Mouse (Mus musculus): ENCODE measurements at regions not wholly inside any gene's neighbourhood (a gene's known extent, or its start where the extent isn't known, plus 50 kb on each side); places are given as distances from the start of the nearest gene placed in this dataset.
"Not testable (repeated sequence)": the region's sequence is repeated elsewhere in the genome, so short reads cannot be mapped to it uniquely, and the experiment has no call there.

DNA sequence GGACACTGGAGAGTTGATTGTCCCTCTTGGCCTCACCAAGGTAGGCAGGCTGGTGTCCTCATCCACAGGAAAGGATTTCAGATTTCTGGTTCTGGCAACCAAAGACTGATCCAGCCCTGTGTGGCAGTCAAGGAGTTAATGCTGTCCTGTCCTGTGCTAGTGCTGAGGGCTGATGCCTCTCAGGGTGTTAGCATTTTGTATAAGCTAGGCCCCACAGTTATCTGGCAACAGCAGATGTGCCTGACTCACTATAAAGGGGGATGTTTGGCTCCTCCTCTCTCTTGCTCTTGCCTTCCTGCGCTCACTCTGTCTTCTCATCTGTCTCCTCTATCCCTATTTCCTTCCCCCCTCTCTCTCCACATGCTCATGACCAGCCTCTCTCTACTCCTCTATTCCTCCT, 138.8 kb downstream of the Zxdb start:
- in situ Hi-C loops (cut with MboI; ENCODE audit: low pct_unique_long_range_greater_than_20kb), result no loop called here
- POLR2A ChIA-PET, result no interaction called here
- no peak for TF ChIP-seq CTCF (IDR thresholded peaks at IDR 0.05)
- DNase-seq (ENCODE audit: low read depth, low spot score), result no peak
- ATAC-seq, result no peak
- CTCF ChIA-PET, result interaction anchor here (0.6 kb wide), 1 partner anchor 659 kb away, joined by 3 read pairs; no protein-coding TSS in a partner anchor
- H3K27me3 ChIP-seq, result peaks cover 43% of the 10 kb centered on the region

DNA sequence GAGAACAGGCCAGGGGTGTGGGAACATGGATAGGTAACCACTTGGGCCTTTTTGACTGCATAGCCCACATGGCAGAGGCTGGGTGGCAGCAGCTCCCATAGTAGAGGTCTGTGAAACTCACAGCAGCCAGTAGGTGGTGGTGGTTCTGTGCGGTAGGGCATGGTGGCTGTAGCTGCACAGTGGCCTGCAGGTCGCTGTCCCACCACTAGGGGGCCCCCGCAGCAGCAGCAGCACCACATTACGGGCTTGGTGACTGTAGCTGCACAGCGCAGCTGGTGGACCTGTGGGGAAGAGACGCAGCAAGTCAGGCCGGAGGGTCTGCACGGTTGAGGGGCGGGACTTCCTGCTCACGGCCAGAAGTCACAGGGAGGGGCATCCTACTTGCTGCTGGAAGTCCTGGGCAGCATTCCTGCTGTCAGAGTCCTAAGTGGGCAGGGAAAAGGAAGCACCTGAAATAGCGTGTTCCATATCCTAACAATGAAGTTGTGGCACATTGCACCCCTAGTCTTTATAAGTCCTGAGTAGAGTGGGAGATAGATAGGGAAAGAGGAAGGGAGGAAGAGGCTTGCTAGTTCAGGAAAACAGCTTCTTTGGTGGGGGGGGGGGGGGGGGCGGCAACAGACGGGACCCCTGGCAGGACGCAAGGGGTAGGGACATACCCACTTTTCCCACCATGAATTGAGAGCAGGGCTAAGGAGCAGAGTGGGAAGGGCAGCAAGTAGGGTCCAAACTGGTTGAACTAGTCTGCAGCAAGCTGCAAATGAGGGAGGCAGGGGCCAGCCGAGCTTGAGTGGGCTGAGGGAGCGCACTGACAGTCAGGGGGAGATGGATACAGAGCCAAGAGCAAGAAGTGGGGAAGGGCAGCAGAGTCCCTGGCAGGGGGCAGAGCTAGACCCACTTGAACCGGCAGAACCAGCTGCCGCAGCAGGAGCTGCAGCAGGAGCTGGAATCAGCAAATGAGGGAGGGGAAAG, 141.4 kb downstream of the Zxdb start:
- CTCF ChIA-PET, result interaction anchor here (0.8 to 2.4 kb wide), 5 partner anchors 129 to 310 kb away, joined by 3 to 12 read pairs (median 5); no protein-coding TSS in a partner anchor
- ATAC-seq, result peak; percentile 99
- peaks cover 18% of the 10 kb centered on the region for H3K27me3 ChIP-seq
- DNase-seq (ENCODE audit: low read depth, low spot score), result peak; percentile 15
- in situ Hi-C loops (cut with MboI; ENCODE audit: low pct_unique_long_range_greater_than_20kb), result no loop called here
- TF ChIP-seq CTCF (IDR thresholded peaks at IDR 0.05), result no peak
- POLR2A ChIA-PET, result no interaction called here

DNA sequence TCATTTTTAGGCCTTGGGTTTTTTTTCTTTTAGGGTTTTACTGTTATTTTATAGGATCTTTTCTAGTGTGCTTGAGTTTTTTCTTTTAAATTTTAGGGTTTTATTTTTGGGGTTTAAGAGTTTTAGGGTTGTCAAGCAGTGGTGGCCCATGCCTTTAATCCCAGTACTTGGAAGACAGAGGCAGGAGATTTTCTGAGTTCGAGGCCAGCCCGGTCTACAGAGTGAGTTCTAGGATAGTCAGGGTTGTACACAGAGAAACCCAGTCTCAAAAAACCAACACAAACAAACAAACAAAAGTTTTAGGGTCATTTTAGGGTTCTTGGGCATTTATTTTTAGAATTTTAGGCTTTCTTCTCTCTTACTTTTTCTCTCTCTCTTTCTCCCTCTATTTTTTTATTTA, 142.9 kb downstream of the Spin4 start:
- CTCF ChIA-PET; ATAC-seq; POLR2A ChIA-PET; DNase-seq (ENCODE audit: low read depth, low spot score); in situ Hi-C loops (cut with MboI; ENCODE audit: low pct_unique_long_range_greater_than_20kb); H3K27me3 ChIP-seq: not testable (repeated sequence)
